Mouse (Mus musculus) retina, postnatal 1 day (tissue): ENCODE measurements around the gene Klc2.
"Not testable (repeated sequence)": the region's sequence is repeated elsewhere in the genome, so short reads cannot be mapped to it uniquely, and the experiment has no call there.

ENCODE experiments used
- DNase-seq: peaks from one replicate; pipeline ENCODE4 v3.0.0-alpha.2; 2012

Klc2 gene

GRCm38 (mm10) chr19:5118384-5118698, at the start of gene Klc2:
Klc2 (minus strand) TSS chr19:5118560.
- no peak for DNase-seq

GRCm38 (mm10) chr19:5167477-5167876, 49.1 kb upstream of the Klc2 start:
- no peak for DNase-seq

- peak; percentile 37 for DNase-seq
Observed at GRCm38 (mm10) chr19:5164380-5164779, 46.0 kb upstream of the Klc2 start.

- DNase-seq, result no peak
Observed at GRCm38 (mm10) chr19:5161913-5162312, 43.6 kb upstream of the Klc2 start.

- DNase-seq, result no peak
Observed at GRCm38 (mm10) chr19:5152261-5152660, 33.9 kb upstream of the Klc2 start.

GRCm38 (mm10) chr19:5151741-5152140, 33.4 kb upstream of the Klc2 start:
- no peak for DNase-seq

GRCm38 (mm10) chr19:5151331-5151730, 33.0 kb upstream of the Klc2 start:
- peak; percentile 79 for DNase-seq

GRCm38 (mm10) chr19:5150358-5150757, 32.0 kb upstream of the Klc2 start:
- no peak for DNase-seq

- not testable (repeated sequence) for DNase-seq
Observed at GRCm38 (mm10) chr19:5149041-5149440, 30.7 kb upstream of the Klc2 start.

- DNase-seq, result peak; percentile 71
Observed at GRCm38 (mm10) chr19:5139640-5140039, 21.3 kb upstream of the Klc2 start.

- no peak for DNase-seq
Observed at GRCm38 (mm10) chr19:5131237-5131636, 12.9 kb upstream of the Klc2 start.

GRCm38 (mm10) chr19:5129770-5130169, 11.4 kb upstream of the Klc2 start:
- peak; percentile 21 for DNase-seq

- peak; percentile 33 for DNase-seq
Observed at GRCm38 (mm10) chr19:5124055-5124614, 5.8 kb upstream of the Klc2 start.

GRCm38 (mm10) chr19:5123241-5123640, 4.9 kb upstream of the Klc2 start:
- no peak for DNase-seq

GRCm38 (mm10) chr19:5122492-5122891, 4.1 kb upstream of the Klc2 start:
- no peak for DNase-seq

- peak; percentile 94 for DNase-seq
Observed at GRCm38 (mm10) chr19:5117494-5118383, 621 bp downstream of the Klc2 start.

- no peak for DNase-seq
Observed at GRCm38 (mm10) chr19:5113783-5114182, 4.6 kb downstream of the Klc2 start.

- peak; percentile 47 for DNase-seq
Observed at GRCm38 (mm10) chr19:5109659-5110453, 8.5 kb downstream of the Klc2 start.

GRCm38 (mm10) chr19:5108702-5109101, 9.7 kb downstream of the Klc2 start:
- no peak for DNase-seq

- peak; percentile 59 for DNase-seq
Observed at GRCm38 (mm10) chr19:5108271-5108575, 10.1 kb downstream of the Klc2 start.

GRCm38 (mm10) chr19:5107556-5108270, 10.6 kb downstream of the Klc2 start:
- no peak for DNase-seq

- DNase-seq, result peak; percentile 99
Observed at GRCm38 (mm10) chr19:5106731-5107191, 11.6 kb downstream of the Klc2 start, which contains the start of gene Rab1b. Rab1b (minus strand) TSS chr19:5107072.

- no peak for DNase-seq
Observed at GRCm38 (mm10) chr19:5106074-5106473, 12.3 kb downstream of the Klc2 start.
